ENCODE assay signal across 9 mouse cellular contexts in the genomic region with DNA sequence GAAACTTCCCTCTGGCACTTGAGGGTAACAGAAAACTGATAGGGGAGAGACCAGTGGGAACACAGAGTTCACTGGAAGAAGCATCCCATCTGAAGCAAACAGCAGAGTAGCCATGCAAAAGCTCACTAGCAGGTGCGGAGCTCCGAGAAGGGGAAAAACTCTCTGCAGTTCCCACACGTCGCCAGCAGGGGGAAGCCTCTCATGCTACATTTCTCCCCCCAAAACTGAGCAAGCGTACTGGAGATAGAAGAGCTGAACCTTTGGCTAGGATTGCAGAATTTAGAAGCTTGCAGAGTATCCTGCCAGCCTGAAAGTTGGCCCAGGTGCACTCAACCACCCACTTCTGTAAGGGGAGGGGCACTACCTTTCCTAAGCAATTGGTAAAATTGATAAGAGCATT. TPM values are rescaled to one million over a fixed set of nuclear protein-coding genes. Genes with fewer than 3 reads are reported as not detected.
A peak's percentile ranks its signal among the peaks of the same experiment; 100 is the strongest.
DNase-seq lines count a peak whose midpoint lies in the region; ATAC-seq lines count a peak whose summit lies in the region.
"Had no signal": no experiment of that assay in that cellular context is flagged by ENCODE, and none has a peak within 500 bp of the region (broad histone marks: within the 10 kb centered on the region; RNA-seq: fewer than 3 reads in every experiment).

No protein-coding gene starts in this region.

- no peak overlapping the region for H3K9ac ChIP-seq in heart, embryonic 12.5 days
- H3K9ac ChIP-seq: limb, embryonic 12.5 days had no signal

- H3K9me3 ChIP-seq in heart, embryonic 12.5 days (replicated peaks), result no peaks in the 10 kb centered on the region
- H3K9me3 ChIP-seq: limb, embryonic 12.5 days had no signal

- H3K4me1 ChIP-seq in heart, embryonic 12.5 days (replicated peaks), result no peaks in the 10 kb centered on the region
- H3K4me1 ChIP-seq: limb, embryonic 12.5 days had no signal

- no peak overlapping the region for H3K27ac ChIP-seq in heart, embryonic 12.5 days (ENCODE audit: poor library complexity, severe bottlenecking)
- H3K27ac ChIP-seq: limb, embryonic 12.5 days had no signal

- WGBS in heart, embryonic 12.5 days, result 14% methylated on average over 5 of the region's 5 CpGs

- no peak overlapping the region for H3K4me3 ChIP-seq in heart, embryonic 12.5 days
- H3K4me3 ChIP-seq: limb, embryonic 12.5 days had no signal

- H3K36me3 ChIP-seq in heart, embryonic 12.5 days, result no peaks in the 10 kb centered on the region
- H3K36me3 ChIP-seq: limb, embryonic 12.5 days had no signal

- H3K4me2 ChIP-seq in heart, embryonic 12.5 days, result 0 out of 2 replicates have a peak overlapping the region, but pooled peaks have one; percentile 13
- H3K4me2 ChIP-seq: limb, embryonic 12.5 days had no signal

- peak; percentile 78 for DNase-seq in CD4-positive, CD25-positive, alpha-beta regulatory T cell, adult 2 months (ENCODE audit: low read depth, low spot score)
- peak; percentile 70 for DNase-seq in adipocyte (ENCODE audit: low spot score)
- DNase-seq in embryo, embryonic 11 days, result peak; percentile 71
- DNase-seq in kidney, postnatal 36 days, result peak; percentile 58 to 81
- peak; percentile 54 to 56 for DNase-seq in lung, adult 18-20 months
- peak; percentile 71 to 81 for DNase-seq in right cerebral cortex, postnatal 10 days (ENCODE audit: low spot score in 2 of 2)
- peak; percentile 27 for DNase-seq in yolk sac, embryonic 10.5 days (ENCODE audit: low spot score)

- no peak for ATAC-seq in heart, embryonic 12.5 days (ENCODE audit: insufficient number of reproducible peaks, low FRiP score)

- H3K27me3 ChIP-seq in heart, embryonic 12.5 days (replicated peaks), result peaks cover 41% of the 10 kb centered on the region

RNA-seq across cellular contexts. Expression of a gene that starts 14.7 kb away (rescaled TPM):
- 2.1 and 2.3 TPM in 2 replicates for polyA plus RNA-seq in heart, embryonic 12.5 days (2016; fragmentation: Nextera tagmentation; extraction: Ambion mirVana)

Comparison
In these comparisons a context has a peak if more than half of its experiments do, and no peak if none do; other contexts are left out.
1. DNase-seq: peak in every context shown above with its lines; median percentile 78 in CD4-positive, CD25-positive, alpha-beta regulatory T cell, adult 2 months; 76 in right cerebral cortex, postnatal 10 days; 71 in embryo, embryonic 11 days; 70 in adipocyte; 70 in kidney, postnatal 36 days; 55 in lung, adult 18-20 months; 27 in yolk sac, embryonic 10.5 days.